Mouse (Mus musculus) layer of hippocampus, postnatal 25 days (tissue): ENCODE results near the gene Hist1h1a. TPM values are rescaled to one million over a fixed set of nuclear protein-coding genes. Genes with fewer than 3 reads are reported as not detected.

Source experiments
- DNase-seq, 2 experiments: peaks; one replicate each; pipeline ENCODE4 v3.0.0; 2022; ENCODE audit warnings: mixed read lengths in 2 of 2, low spot score in 1 of 2; ENCODE audit errors: extremely low spot score in 1 of 2
- microRNA-seq, 2 experiments: library from miRNA; unstranded; fragments of <30 nt; microRNA quantifications; one replicate each; pipeline ENCODE4 v1.2.0; 2021
- total RNA-seq, 2 experiments: library from RNA; stranded (reverse); gene quantifications; 2 replicates each; pipeline ENCODE4 v1.2.3; 2021

The Hist1h1a gene
- total RNA-seq, 2 experiments from 2014 or later: 15.6 to 24.5 TPM

GRCm38 (mm10) chr13:23806422-23807052, 43.1 kb downstream of the Hist1h1a start, which contains the start of gene Slc17a2:
Gene Slc17a2 (plus strand): TSS chr13:23806993.
- no peak for DNase-seq

Small RNAs within 50 kb of the gene (microRNA-seq; reads per million reads assigned to microRNA genes)
- 0 reads per million in 2 experiments for gene Gm44314
- gene Gm44484: 0 reads per million in 2 experiments

Other genes with a start within 250 kb of the Hist1h1a start
- gene Hist1h4h, start 232.6 kb upstream of the Hist1h1a start, total RNA-seq: 100 to 1,000 TPM; 289 to 367 TPM
- 10 to 100 TPM in 1 of 2 experiments, 1 to 10 TPM in 1; 7.8 to 12.2 TPM for gene Hist1h2af, start 229.8 kb upstream of the Hist1h1a start, total RNA-seq
- gene Hist1h3g, start 228.2 kb upstream of the Hist1h1a start, total RNA-seq: 1 to 10 TPM; 3.6 to 5.7 TPM
- 1 to 10 TPM in 1 of 2 experiments, under 1 TPM in 1; 0.94 to 1.1 TPM for gene Hist1h2bh, start 220.3 kb upstream of the Hist1h1a start, total RNA-seq
- 10 to 100 TPM; 15.7 to 16.5 TPM for gene Hist1h3f, start 219.6 kb upstream of the Hist1h1a start, total RNA-seq
- gene Hist1h4f, start 212.0 kb upstream of the Hist1h1a start, total RNA-seq: 100 to 1,000 TPM; 127 to 164 TPM
- gene Hist1h1d, start 210.4 kb upstream of the Hist1h1a start, total RNA-seq: 1 to 10 TPM; 4.7 to 4.8 TPM
- 10 to 100 TPM; 47.8 to 50.0 TPM for gene Hist1h3e, start 201.3 kb upstream of the Hist1h1a start, total RNA-seq
- gene Hist1h2ae, start 192.4 kb upstream of the Hist1h1a start, total RNA-seq: 1 to 10 TPM; 4.6 to 7.9 TPM
- 10 to 100 TPM; 79.1 to 83.5 TPM for gene Hist1h2bg, start 192.3 kb upstream of the Hist1h1a start, total RNA-seq
- 10 to 100 TPM; 26.4 to 30.6 TPM for gene Hist1h2bf, start 189.5 kb upstream of the Hist1h1a start, total RNA-seq
- 10 to 100 TPM in 1 of 2 experiments, 1 to 10 TPM in 1; 7.1 to 11.6 TPM for gene Hist1h2ad, start 189.3 kb upstream of the Hist1h1a start, total RNA-seq
- gene Hist1h3d, start 187.9 kb upstream of the Hist1h1a start, total RNA-seq: 10 to 100 TPM; 10.0 to 14.4 TPM
- 100 to 1,000 TPM; 129 to 153 TPM for gene Hist1h4d, start 182.1 kb upstream of the Hist1h1a start, total RNA-seq
- 1 to 10 TPM; 7.1 to 8.3 TPM for gene Hist1h2be, start 142.5 kb upstream of the Hist1h1a start, total RNA-seq
- gene Hist1h1e, start 141.1 kb upstream of the Hist1h1a start, total RNA-seq: 10 to 100 TPM; 45.8 to 59.4 TPM
- gene Hist1h2ac, start 79.7 kb upstream of the Hist1h1a start, total RNA-seq: 1 to 10 TPM; 3.1 to 3.3 TPM
- gene Hist1h2bc, start 79.5 kb upstream of the Hist1h1a start, total RNA-seq: 10 to 100 TPM; 50.7 to 51.1 TPM
- gene Hist1h1t, start 67.9 kb upstream of the Hist1h1a start, total RNA-seq: not detected
- 100 to 1,000 TPM in 1 of 2 experiments, 10 to 100 TPM in 1; 92.2 to 102 TPM for gene Hist1h4c, start 65.2 kb upstream of the Hist1h1a start, total RNA-seq
- gene Hfe, start 52.8 kb upstream of the Hist1h1a start, total RNA-seq: 1 to 10 TPM; 3.5 to 3.6 TPM
- 10 to 100 TPM; 53.2 to 69.4 TPM for gene Hist1h1c, start 24.9 kb upstream of the Hist1h1a start, total RNA-seq
- 1 to 10 TPM; 4.6 to 6.0 TPM for gene Hist1h3c, start 18.1 kb upstream of the Hist1h1a start, total RNA-seq
- 10 to 100 TPM; 20.1 to 33.5 TPM for gene Hist1h2bb, start 16.9 kb upstream of the Hist1h1a start, total RNA-seq
- 10 to 100 TPM; 24.8 to 42.0 TPM for gene Hist1h2ab, start 12.5 kb upstream of the Hist1h1a start, total RNA-seq
- 10 to 100 TPM; 12.3 to 22.8 TPM for gene Hist1h3b, start 11.4 kb upstream of the Hist1h1a start, total RNA-seq
- 10 to 100 TPM; 71.8 to 80.9 TPM for gene Hist1h4b, start 6.7 kb upstream of the Hist1h1a start, total RNA-seq
- gene Hist1h4a, start 2.4 kb upstream of the Hist1h1a start, total RNA-seq: 10 to 100 TPM; 42.9 to 58.9 TPM
- gene Hist1h3a, start 1.3 kb upstream of the Hist1h1a start, total RNA-seq: 10 to 100 TPM; 30.8 to 53.8 TPM
- gene Trim38, start 6.2 kb downstream of the Hist1h1a start, total RNA-seq: not detected
- gene Slc17a2, start 43.3 kb downstream of the Hist1h1a start, total RNA-seq: under 1 TPM in 1 of 2 experiments, not detected in 1; 0.12 TPM
- not detected for gene Slc17a3, start 75.8 kb downstream of the Hist1h1a start, total RNA-seq
- not detected for gene Slc17a1, start 104.1 kb downstream of the Hist1h1a start, total RNA-seq
- not detected for gene Slc17a4, start 151.3 kb downstream of the Hist1h1a start, total RNA-seq
- not detected for gene Hist1h2ba, start 170.5 kb downstream of the Hist1h1a start, total RNA-seq
- gene Hist1h2aa, start 170.8 kb downstream of the Hist1h1a start, total RNA-seq: not detected
- 1 to 10 TPM; 1.0 to 2.2 TPM for gene Scgn, start 227.5 kb downstream of the Hist1h1a start, total RNA-seq